In the genomic region with DNA sequence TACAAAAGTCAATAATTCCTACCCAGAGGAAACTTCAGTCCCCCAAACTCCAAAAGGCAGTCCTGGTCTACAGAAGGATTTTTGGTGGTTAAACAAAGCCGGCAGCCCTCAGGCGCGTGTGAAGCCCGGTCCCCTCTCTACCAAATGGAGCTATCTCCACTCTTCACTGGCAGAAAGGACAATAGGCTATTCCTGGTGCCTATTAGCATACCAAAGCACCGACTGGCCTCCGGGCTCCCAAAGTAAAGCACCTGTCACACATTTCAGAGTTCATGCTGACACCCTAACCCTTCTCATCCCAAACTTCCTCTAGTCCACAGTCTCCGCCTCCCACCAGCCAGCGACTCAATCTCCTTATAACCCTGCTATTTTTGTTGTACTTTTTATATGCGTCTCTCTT, we compare ENCODE assay signal across 19 mouse cellular contexts. TPM values are rescaled to one million over a fixed set of nuclear protein-coding genes. Genes with fewer than 3 reads are reported as not detected.
DNase-seq lines count a peak whose midpoint lies in the region; ATAC-seq and TF ChIP-seq lines count a peak whose summit lies in the region.
"Had no signal": no experiment of that assay in that cellular context is flagged by ENCODE, and none has a peak within 500 bp of the region (broad histone marks: within the 10 kb centered on the region; RNA-seq: fewer than 3 reads in every experiment).

No protein-coding gene starts in this region.

- H3K27me3 ChIP-seq in heart, embryonic 12.5 days (replicated peaks) = peaks cover 12% of the 10 kb centered on the region
- 0 out of 2 replicates have a peak, but pooled peaks cover 4% of the 10 kb centered on the region for H3K27me3 ChIP-seq in heart, embryonic 16.5 days (ENCODE audit: control insufficient read depth, insufficient read depth, low read length)
- H3K27me3 ChIP-seq: CH12.LX had no signal

- H3K4me1 ChIP-seq in heart, embryonic 12.5 days (replicated peaks) = 0 out of 2 replicates have a peak, but pooled peaks cover 8% of the 10 kb centered on the region
- peaks cover 3% of the 10 kb centered on the region; the same call in 1 of the 2 replicates for H3K4me1 ChIP-seq in heart, embryonic 16.5 days (ENCODE audit: control insufficient read depth, insufficient read depth, low read length)
- peaks cover 2 to 12% of the 10 kb centered on the region in 2 experiments; a peak in 2 of 4 replicates for H3K4me1 ChIP-seq in ES-E14 (ENCODE audit: control insufficient read depth in 2 of 2, insufficient read depth in 2 of 2, low read length in 2 of 2, poor library complexity in 1 of 2)

- H3K36me3 ChIP-seq in heart, embryonic 12.5 days = no peaks in the 10 kb centered on the region
- no peaks in the 10 kb centered on the region for H3K36me3 ChIP-seq in heart, embryonic 16.5 days (ENCODE audit: control insufficient read depth, insufficient read depth)
- no peaks in the 10 kb centered on the region for H3K36me3 ChIP-seq in ES-E14 (ENCODE audit: control insufficient read depth, insufficient read depth, low read length, poor library complexity, severe bottlenecking)
- H3K36me3 ChIP-seq: forebrain, embryonic 15.5 days; intestine, embryonic 15.5 days had no signal

- ATAC-seq in heart, embryonic 12.5 days (ENCODE audit: insufficient number of reproducible peaks, low FRiP score) = no peak
- ATAC-seq in heart, embryonic 16.5 days (replicated peaks; ENCODE audit: extremely low read depth, insufficient read depth, low FRiP score) = no peak
- ATAC-seq in cerebellum, adult (ENCODE audit: insufficient number of reproducible peaks, low FRiP score, low TSS enrichment) = no peak
- ATAC-seq: forebrain, embryonic 15.5 days; intestine, embryonic 15.5 days had no signal

- in situ Hi-C loops in ES-E14 (cut with MboI; ENCODE audit: low sequenced_read_pairs in 2 of 2, unreplicated experiment in 2 of 2) = no loop called here

- no peak overlapping the region for H3K27ac ChIP-seq in heart, embryonic 12.5 days (ENCODE audit: poor library complexity, severe bottlenecking)
- H3K27ac ChIP-seq in heart, embryonic 16.5 days (ENCODE audit: low read length) = no peak overlapping the region
- H3K27ac ChIP-seq in ES-E14 (ENCODE audit: insufficient read depth, low read depth, low read length, poor library complexity, severe bottlenecking) = peak overlapping the region; percentile 16; the same call in 1 of the 2 replicates
- H3K27ac ChIP-seq: forebrain, embryonic 15.5 days; heart, adult 2 months; hindbrain, embryonic 14.5 days; intestine, embryonic 15.5 days had no signal

- H3K4me3 ChIP-seq in heart, embryonic 12.5 days = no peak overlapping the region
- no peak overlapping the region for H3K4me3 ChIP-seq in heart, embryonic 16.5 days (ENCODE audit: low read length)
- H3K4me3 ChIP-seq in ES-E14 (ENCODE audit: insufficient read depth in 1 of 2, low read depth in 1 of 2, low read length in 2 of 2, poor library complexity in 1 of 2, severe bottlenecking in 1 of 2) = no peak overlapping the region
- H3K4me3 ChIP-seq: forebrain, embryonic 15.5 days; heart, adult 2 months; intestine, embryonic 15.5 days had no signal

- WGBS in heart, embryonic 12.5 days = 18% methylated on average over 9 of the region's 9 CpGs
- WGBS in heart, embryonic 16.5 days = 20% methylated on average over 9 of the region's 9 CpGs

- H3K9ac ChIP-seq in heart, embryonic 12.5 days = no peak overlapping the region
- H3K9ac ChIP-seq in heart, embryonic 16.5 days (ENCODE audit: low read length) = no peak overlapping the region
- no peak overlapping the region for H3K9ac ChIP-seq in ES-E14 (ENCODE audit: insufficient read depth, low read depth, low read length, poor library complexity, severe bottlenecking)
- H3K9ac ChIP-seq: forebrain, embryonic 15.5 days; hindbrain, embryonic 14.5 days; intestine, embryonic 15.5 days had no signal

- peak overlapping the region; percentile 14; the same call in 1 of the 2 replicates for H3K4me2 ChIP-seq in heart, embryonic 12.5 days
- H3K4me2 ChIP-seq in heart, embryonic 16.5 days (ENCODE audit: low read depth, low read length) = peak overlapping the region; percentile 32; the same call in 1 of the 2 replicates
- H3K4me2 ChIP-seq: forebrain, embryonic 15.5 days; hindbrain, embryonic 14.5 days; intestine, embryonic 15.5 days had no signal

- no peaks in the 10 kb centered on the region for H3K9me3 ChIP-seq in heart, embryonic 12.5 days (replicated peaks)
- no peaks in the 10 kb centered on the region for H3K9me3 ChIP-seq in heart, embryonic 16.5 days (replicated peaks; ENCODE audit: control insufficient read depth, low read length)
- H3K9me3 ChIP-seq in ES-E14 (ENCODE audit: control insufficient read depth, insufficient read depth, low read depth, low read length) = no peaks in the 10 kb centered on the region
- H3K9me3 ChIP-seq: forebrain, embryonic 15.5 days; intestine, embryonic 15.5 days had no signal

- DNase-seq in heart, adult 11 months = no peak
- no peak for DNase-seq in heart, adult 9 months (ENCODE audit: low spot score in 2 of 2)
- peak; percentile 65 for DNase-seq in ES-E14 (ENCODE audit: low read depth, low spot score)
- no peak for DNase-seq in right cerebral cortex, postnatal 10 days (ENCODE audit: low spot score in 2 of 2)
- DNase-seq: adrenal gland, adult 2 months; adrenal gland, postnatal 25 days; cerebellum, adult 2 months; cerebellum, postnatal 10 days; gastrocnemius, postnatal 10 days; heart, adult 2 months; heart, postnatal 4 days; kidney, adult 18-20 months had no signal

TF ChIP-seq in ES-E14, 5 proteins besides CTCF, POLR2A, EP300 and RAD21:
- TF ChIP-seq ZC3H11A (IDR thresholded peaks at IDR 0.05; ENCODE audit: borderline replicate concordance, low read depth, low read length) (no peak), HCFC1 (IDR thresholded peaks at IDR 0.05; ENCODE audit: borderline replicate concordance, insufficient read depth, low read length) (no peak), ZNF384 (IDR thresholded peaks at IDR 0.05; ENCODE audit: low read depth, low read length) (no peak), CHD2 (IDR thresholded peaks at IDR 0.05; ENCODE audit: low read depth, low read length) (no peak), MAFK (IDR thresholded peaks at IDR 0.05; ENCODE audit: insufficient read depth, low read depth, low read length) (no peak)

RNA-seq across cellular contexts. Expression of gene Plcg2, which starts 4.5 kb away (rescaled TPM):
- polyA plus RNA-seq in heart, embryonic 12.5 days (2016; fragmentation: Nextera tagmentation; extraction: Ambion mirVana) = 8.4 and 9.2 TPM in 2 replicates
- 7.0 and 7.2 TPM in 2 replicates for polyA plus RNA-seq in heart, embryonic 16.5 days (2015; fragmentation: Nextera tagmentation; extraction: Ambion mirVana)
- total RNA-seq in ES-E14 (2012; rRNA removed) = 32.4 and 35.5 TPM in 2 replicates
